Mouse (Mus musculus) kidney, embryonic 14.5 days (tissue): Measurements from ENCODE around the gene Tubb2b. TPM values are rescaled to one million over a fixed set of nuclear protein-coding genes. Genes with fewer than 3 reads are reported as not detected.
"Not testable (repeated sequence)": the region's sequence is repeated elsewhere in the genome, so short reads cannot be mapped to it uniquely, and the experiment has no call there.

Source experiments
- ATAC-seq: fragments of 200-750 bp; cut with Nextera tagmentation; 2 replicates; pipeline ENCODE4 v1.8.0; 2017; ENCODE audit warnings: moderate number of reproducible peaks, mild to moderate bottlenecking, moderate TSS enrichment, moderate library complexity; ENCODE audit not compliant: low FRiP score, low TSS enrichment
- H3K27ac ChIP-seq: fragments of 300-500 bp; sonication (generic); 2 replicates; pipeline ENCODE4 v1.5.1; 2014; ENCODE audit warnings: low read depth, mild to moderate bottlenecking, low read length, moderate library complexity, mixed read lengths
- H3K27me3 ChIP-seq: fragments of 300-500 bp; sonication (generic); 2 replicates; pipeline ENCODE4 v1.6.1; 2014; ENCODE audit warnings: mild to moderate bottlenecking, low read length; ENCODE audit not compliant: control insufficient read depth, insufficient read depth
- H3K36me3 ChIP-seq: fragments of 300-500 bp; sonication (generic); 2 replicates; pipeline ENCODE4 v1.6.1; 2014; ENCODE audit warnings: low read length, mixed read lengths; ENCODE audit not compliant: control insufficient read depth, insufficient read depth
- H3K4me1 ChIP-seq: fragments of 300-500 bp; sonication (generic); 2 replicates; pipeline ENCODE4 v1.6.1; 2014; ENCODE audit warnings: low read length, mixed read lengths; ENCODE audit not compliant: control insufficient read depth, insufficient read depth
- H3K4me2 ChIP-seq: fragments of 300-500 bp; sonication (generic); replicated peaks from 2 replicates; pipeline ENCODE4 v1.6.1; 2014; ENCODE audit warnings: low read depth, mild to moderate bottlenecking, low read length
- H3K4me3 ChIP-seq: fragments of 300-500 bp; sonication (generic); 2 replicates; pipeline ENCODE4 v1.5.1; 2014; ENCODE audit warnings: mild to moderate bottlenecking, low read length
- H3K9ac ChIP-seq: fragments of 300-500 bp; sonication (generic); 2 replicates; pipeline ENCODE4 v1.6.1; 2014; ENCODE audit warnings: low read depth, mild to moderate bottlenecking, low read length, moderate library complexity
- H3K9me3 ChIP-seq: fragments of 300-500 bp; sonication (generic); 2 replicates; pipeline ENCODE4 v1.6.1; 2016; ENCODE audit warnings: low read length; ENCODE audit not compliant: control insufficient read depth
- WGBS: fragments of 180-500 bp; shearing (Covaris S2); extraction: QIAGEN DNeasy Blood & Tissue Kit; methylation state at CpG from one replicate; pipeline ENCODE4 v1.1.7; 2014; 5-methylcytosine and 5-hydroxymethylcytosine counted together
- polyA plus RNA-seq: library from polyadenylated mRNA; unstranded; fragments of >200 nt; fragmentation: Nextera tagmentation; extraction: Ambion mirVana; gene quantifications from 2 replicates; pipeline ENCODE4 v1.2.1, GENCODE M21; 2014

The Tubb2b gene
- polyA plus RNA-seq, 1 experiment from 2014 or later, result 17.4 TPM

DNA sequence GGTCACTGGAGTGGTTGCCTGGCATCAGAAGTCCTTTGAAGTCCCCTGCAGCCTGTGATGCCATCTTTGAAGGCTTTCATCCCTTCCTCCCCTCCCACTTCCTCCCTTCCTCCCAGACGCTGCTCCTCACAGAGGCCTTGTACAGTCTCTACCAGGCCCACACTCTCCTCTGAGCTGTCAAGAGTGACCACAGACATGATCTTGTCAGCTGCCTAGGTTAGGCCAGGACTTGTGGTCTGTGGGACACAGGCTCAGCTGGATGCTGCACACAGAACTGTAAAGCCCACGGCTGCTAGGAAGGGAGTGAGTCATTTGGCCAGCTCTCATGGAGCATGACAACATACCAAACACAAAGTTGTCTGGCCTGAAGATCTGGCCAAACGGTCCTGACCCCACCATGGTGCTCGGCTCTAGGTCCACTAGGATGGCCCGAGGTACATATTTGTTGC, 42.0 kb downstream of the Tubb2b start:
- H3K27ac ChIP-seq, H3K9me3 ChIP-seq, H3K36me3 ChIP-seq, H3K4me1 ChIP-seq, H3K4me2 ChIP-seq, H3K27me3 ChIP-seq, ATAC-seq, H3K9ac ChIP-seq, H3K4me3 ChIP-seq: not testable (repeated sequence)
- WGBS, result 47% methylated on average over 5 of the region's 5 CpGs

DNA sequence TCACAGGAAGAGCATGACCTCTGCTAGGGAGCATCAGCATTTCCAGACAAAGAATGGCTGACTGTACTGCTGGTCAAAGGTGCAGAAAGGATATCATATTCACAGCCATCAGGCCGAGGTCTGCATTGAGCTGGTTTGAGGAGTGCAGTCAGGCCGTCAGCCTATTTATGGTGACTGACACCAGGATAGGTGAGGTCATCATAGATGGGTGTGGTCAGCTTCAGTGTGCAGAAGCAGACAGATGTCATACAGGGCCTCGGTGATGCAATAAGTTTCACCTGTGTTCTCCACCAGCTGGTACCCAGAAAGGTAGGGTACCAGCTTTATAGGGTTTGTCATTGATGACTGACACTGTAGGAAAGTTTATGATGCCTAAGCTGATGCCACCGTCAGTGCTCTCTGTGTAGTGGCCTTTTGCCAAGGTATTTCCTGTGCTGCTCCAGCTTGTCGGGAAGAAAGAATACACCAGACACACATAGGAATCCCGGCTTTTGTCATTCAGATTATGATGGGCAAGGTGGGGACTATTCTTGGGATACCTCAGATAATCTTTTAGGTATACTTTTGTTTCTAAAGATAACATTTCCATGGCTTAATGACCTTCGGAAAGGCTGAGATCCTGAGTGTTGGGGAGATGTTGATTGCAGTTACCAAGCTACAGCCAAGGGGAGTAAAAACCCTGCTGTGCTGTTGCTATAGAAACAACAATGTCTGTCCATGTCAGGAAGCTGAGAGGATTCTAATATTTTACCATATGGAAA, 43.0 kb downstream of the Tubb2b start:
- no peak overlapping the region for H3K4me2 ChIP-seq
- no peak overlapping the region for H3K27ac ChIP-seq
- 58% methylated on average over 7 of the region's 7 CpGs for WGBS
- H3K4me1 ChIP-seq, result no peaks in the 10 kb centered on the region
- H3K27me3 ChIP-seq, result no peaks in the 10 kb centered on the region
- H3K4me3 ChIP-seq, result no peak overlapping the region
- no peaks in the 10 kb centered on the region for H3K9me3 ChIP-seq
- 0 out of 2 replicates have a peak, but pooled peaks have one; percentile 9 for ATAC-seq
- no peaks in the 10 kb centered on the region for H3K36me3 ChIP-seq
- H3K9ac ChIP-seq, result no peak overlapping the region

DNA sequence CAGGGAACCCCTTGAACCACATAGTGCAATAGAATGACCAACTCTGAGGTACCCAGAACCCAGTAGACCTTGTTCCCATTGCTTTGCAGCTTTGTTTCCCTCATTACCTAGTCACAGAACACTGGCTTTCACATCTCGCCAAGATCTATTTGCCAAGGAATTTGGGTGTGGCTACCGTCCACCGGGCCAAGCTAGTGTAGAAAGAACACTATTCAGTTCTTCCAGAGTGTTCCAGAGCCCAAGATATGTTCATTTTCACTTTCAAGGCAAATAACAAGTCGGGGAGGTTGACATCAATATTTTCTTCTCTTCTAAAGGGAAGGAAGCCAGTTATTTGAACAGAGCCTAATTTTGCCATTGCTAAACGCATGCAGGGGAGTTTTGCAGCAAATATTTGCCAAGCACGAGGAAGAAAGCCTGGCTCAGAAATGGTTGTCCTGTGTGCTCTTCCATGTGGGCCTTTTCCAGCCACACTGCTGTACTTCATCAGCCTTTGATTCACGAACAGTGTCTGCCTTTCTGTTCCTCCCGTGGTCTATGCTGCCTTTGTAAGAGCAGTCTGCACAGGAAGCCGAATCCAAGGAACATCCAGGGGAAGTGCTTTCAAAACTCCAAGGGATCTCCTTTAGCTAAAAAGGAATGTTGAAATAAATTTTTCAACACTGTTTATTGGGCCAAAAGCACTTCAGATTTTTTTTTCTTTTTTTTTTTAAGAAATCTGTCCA, 46.1 kb downstream of the Tubb2b start:
- no peak for ATAC-seq
- Histone ChIP-seq H3K36me3 (no peaks in the 10 kb centered on the region), H3K9me3 (no peaks in the 10 kb centered on the region), H3K4me3 (no peak overlapping the region), H3K4me2 (no peak overlapping the region), H3K27me3 (no peaks in the 10 kb centered on the region; the same call in 1 of the 2 replicates), H3K27ac (no peak overlapping the region), H3K4me1 (no peaks in the 10 kb centered on the region), H3K9ac (no peak overlapping the region)
- WGBS, result 74% methylated on average over 9 of the region's 9 CpGs

DNA sequence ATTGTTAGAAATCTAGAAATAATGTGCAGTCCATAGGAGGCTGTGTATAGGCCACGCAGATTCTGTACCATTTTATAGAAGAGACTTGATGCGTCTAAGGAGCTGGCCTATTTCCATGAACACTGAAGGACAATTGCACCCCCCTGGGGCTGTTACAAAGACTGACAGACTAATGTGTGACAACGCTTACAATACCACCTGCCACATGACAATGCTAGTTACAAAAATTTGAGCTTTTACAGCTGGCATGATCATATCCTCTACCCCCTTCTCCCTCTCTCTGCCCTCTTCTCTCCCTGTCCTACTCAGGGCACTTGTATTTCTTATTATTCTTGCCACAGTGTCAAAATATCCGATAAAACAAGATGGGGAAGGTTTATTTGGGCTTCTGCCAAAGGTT, 48.3 kb downstream of the Tubb2b start:
- no peak for ATAC-seq
- no peaks in the 10 kb centered on the region for H3K9me3 ChIP-seq
- no peak overlapping the region for H3K4me3 ChIP-seq
- H3K27me3 ChIP-seq, result no peaks in the 10 kb centered on the region; the same call in 1 of the 2 replicates
- peaks cover 3% of the 10 kb centered on the region; the same call in 1 of the 2 replicates for H3K4me1 ChIP-seq
- no peak overlapping the region for H3K4me2 ChIP-seq
- 79% methylated on average over 4 of the region's 4 CpGs for WGBS
- H3K9ac ChIP-seq, result no peak overlapping the region
- H3K36me3 ChIP-seq, result no peaks in the 10 kb centered on the region
- H3K27ac ChIP-seq, result no peak overlapping the region

DNA sequence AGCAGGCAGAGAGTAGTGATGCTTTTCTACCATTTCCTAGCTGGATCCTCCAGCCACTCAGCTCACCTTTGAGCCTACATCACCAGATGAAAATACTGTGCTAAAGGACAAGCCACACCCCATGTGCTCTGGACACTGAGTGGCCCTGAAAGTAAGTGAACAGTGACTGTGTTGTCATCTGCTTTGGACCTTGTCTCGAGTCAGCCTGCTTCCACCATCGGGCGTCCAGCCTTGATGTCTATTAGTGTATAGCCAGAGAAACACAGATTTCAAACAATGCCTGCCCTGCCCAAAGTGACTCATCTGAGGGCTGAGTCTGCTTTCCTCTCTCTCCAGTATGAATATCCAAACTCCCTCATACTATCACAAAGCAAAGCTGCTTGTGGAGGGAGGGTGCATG, 50.5 kb downstream of the Tubb2b start:
- Histone ChIP-seq H3K4me1 (peaks cover 7% of the 10 kb centered on the region; the same call in 1 of the 2 replicates), H3K9ac (no peak overlapping the region), H3K4me3 (no peak overlapping the region), H3K9me3 (no peaks in the 10 kb centered on the region), H3K27ac (no peak overlapping the region), H3K27me3 (no peaks in the 10 kb centered on the region; the same call in 1 of the 2 replicates), H3K36me3 (no peaks in the 10 kb centered on the region), H3K4me2 (no peak overlapping the region)
- no peak for ATAC-seq
- WGBS, result 91% methylated on average over 3 of the region's 3 CpGs

DNA sequence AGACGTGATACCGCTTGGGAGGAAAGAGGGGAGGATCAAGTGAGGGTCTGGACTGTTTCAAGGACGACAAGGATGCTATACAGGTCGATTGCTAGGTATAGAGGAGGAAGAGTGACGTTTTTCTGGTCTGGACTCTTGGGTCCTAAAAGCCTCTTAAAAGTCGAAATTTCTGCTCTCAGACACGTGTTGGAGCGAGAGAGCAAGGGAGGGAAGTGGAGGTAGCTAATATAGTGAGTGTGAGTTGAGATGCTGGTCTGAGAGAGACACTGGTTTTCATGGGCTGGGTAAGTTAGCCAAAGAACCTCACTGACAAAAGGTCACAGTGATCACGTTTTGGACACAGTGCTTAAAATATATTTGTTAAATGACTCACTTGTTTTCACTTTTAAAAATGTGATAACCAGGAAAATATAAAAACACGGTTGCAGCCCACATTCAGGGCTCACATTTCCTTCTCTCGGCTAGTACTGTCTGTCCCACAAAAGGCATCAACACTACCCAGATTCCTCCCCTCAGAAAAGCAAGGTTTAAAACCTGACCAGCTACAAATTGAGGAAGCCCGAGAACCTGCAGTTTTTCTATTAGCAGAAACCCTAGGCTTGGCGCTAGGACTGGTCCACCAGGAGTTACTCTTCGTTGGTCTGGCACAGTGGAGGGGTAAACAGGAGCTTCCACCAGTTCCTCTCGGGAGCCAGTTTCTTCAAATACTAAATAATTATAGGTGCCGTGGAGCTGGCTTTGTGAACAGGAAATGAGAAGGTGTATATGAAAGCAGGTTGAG, 51.6 kb downstream of the Tubb2b start:
- peak overlapping the region; percentile 66 for H3K9ac ChIP-seq

DNA sequence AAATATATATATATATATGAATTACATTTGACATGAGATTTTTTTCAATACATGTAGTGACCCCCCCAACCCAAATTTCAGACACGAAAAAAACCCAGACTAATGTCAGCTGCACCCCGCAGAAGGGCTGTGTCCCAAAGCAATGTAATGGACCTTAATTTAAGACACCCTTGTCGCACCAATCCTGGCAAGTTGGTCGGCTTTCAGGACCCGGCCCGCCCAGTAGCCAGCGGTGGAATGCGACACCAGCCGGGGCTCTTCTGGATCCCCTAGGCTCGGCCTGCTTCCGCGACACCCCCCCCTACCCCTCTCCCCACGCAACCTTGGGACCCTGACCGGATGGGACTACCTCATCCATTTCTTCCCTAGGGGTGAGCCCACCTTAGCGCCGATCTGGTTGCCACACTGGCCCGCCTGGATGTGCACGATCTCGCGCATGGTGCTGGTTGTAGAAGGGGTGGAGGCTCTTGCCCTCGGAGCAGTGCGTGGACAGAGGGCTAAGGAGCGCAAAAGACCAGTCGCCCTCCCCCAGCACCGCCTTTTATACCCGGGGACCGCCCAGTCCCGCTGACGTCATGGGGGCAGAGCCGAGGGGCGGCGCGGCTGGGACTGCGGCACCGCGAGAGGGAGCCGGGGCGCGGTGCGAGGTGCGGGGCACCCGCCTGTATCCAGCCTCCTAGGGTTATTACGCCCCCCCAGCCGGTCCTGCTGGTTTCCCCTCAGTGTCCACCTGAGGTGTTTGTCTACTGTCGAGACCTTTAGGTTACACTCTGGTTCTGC, 52.6 kb downstream of the Tubb2b start, which contains the start of gene Tubb2a:
TSS of gene Tubb2a (minus strand) at position 516 of the 780 bp plus-strand sequence.
- no peak within 1 kb of the TSS for H3K27ac ChIP-seq
- H3K4me2 ChIP-seq, result peak within 1 kb of the TSS; percentile 87
- H3K4me1 ChIP-seq, result peaks cover 7% of the 10 kb centered on the region; the same call in 1 of the 2 replicates
- ATAC-seq, result peak; percentile 94
- WGBS, result 1% methylated on average over 44 of the region's 45 CpGs
- H3K27me3 ChIP-seq, result no peaks in the 10 kb centered on the region; the same call in 1 of the 2 replicates
- H3K4me3 ChIP-seq, result peak within 1 kb of the TSS; percentile 68
- H3K9ac ChIP-seq, result peak within 1 kb of the TSS; percentile 66
- no peaks in the 10 kb centered on the region for H3K9me3 ChIP-seq
- no peaks in the 10 kb centered on the region; the same call in 1 of the 2 replicates for H3K36me3 ChIP-seq

More for the DNA sequence above, 51.6 kb downstream of the Tubb2b start:
- peaks cover 7% of the 10 kb centered on the region; the same call in 1 of the 2 replicates for H3K4me1 ChIP-seq
- 40% methylated on average over 16 of the region's 16 CpGs for WGBS
- peak overlapping the region; percentile 87 for H3K4me2 ChIP-seq
- no peak overlapping the region for H3K27ac ChIP-seq
- 0 out of 2 replicates have a peak, but pooled peaks have one; percentile 10 for ATAC-seq
- no peaks in the 10 kb centered on the region for H3K9me3 ChIP-seq
- no peaks in the 10 kb centered on the region; the same call in 1 of the 2 replicates for H3K36me3 ChIP-seq
- no peaks in the 10 kb centered on the region; the same call in 1 of the 2 replicates for H3K27me3 ChIP-seq
- peak overlapping the region; percentile 68; the same call in 1 of the 2 replicates for H3K4me3 ChIP-seq
